ENCODE assay signal across 8 mouse cellular contexts in the genomic region with DNA sequence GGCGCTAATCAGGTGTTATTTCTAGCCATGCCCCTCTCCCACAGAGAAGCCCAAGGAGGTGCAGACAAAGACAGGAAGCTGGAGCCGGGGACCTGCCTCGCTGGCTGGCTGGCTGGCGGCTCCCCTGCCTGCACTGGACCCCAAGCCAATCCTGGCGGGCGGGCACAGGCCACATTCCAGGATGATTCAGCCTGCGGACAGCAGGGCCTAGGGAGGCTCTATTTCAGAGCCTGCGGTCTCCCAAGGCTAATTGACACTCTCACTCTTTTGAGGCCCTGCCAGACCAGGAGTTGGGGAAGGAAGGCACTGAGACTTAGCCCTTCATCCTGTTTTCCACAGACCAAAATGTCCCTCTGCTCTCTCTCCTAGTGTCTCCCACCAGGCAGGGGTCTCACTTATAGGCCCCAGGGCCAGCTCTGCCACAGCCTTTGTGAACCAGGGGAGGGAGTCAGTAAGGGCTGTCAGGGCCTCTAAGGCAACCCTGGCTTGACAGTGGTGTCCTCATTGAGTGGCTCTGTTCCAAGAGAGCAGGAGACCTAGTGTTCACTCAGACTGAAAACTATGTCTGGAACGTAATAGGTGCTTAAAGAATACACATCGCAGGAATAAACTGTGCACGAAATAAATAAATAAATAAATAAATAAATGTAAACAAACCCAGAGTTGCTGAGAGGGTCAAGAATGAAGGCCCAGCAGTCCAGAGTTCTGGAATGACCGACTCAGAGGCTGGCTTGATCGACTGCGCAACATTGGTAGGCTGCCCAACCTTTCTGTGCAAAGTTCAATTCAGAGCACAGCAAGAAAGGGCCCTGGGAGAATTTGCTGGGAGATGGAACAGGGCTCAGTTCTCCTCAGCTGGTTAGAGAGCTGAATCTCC. TPM values are rescaled to one million over a fixed set of nuclear protein-coding genes. Genes with fewer than 3 reads are reported as not detected.
DNase-seq lines count a peak whose midpoint lies in the region; ATAC-seq lines count a peak whose summit lies in the region.

No protein-coding gene starts in this region.

- no peak overlapping the region for H3K9ac ChIP-seq in hindbrain, embryonic 11.5 days (ENCODE audit: low read depth, low read length)
- no peak overlapping the region for H3K9ac ChIP-seq in hindbrain, embryonic 14.5 days
- no peak overlapping the region for H3K9ac ChIP-seq in forebrain, embryonic 14.5 days (ENCODE audit: low read length)

- H3K4me3 ChIP-seq in hindbrain, embryonic 11.5 days (ENCODE audit: low read depth, low read length), result no peak overlapping the region
- H3K4me3 ChIP-seq in hindbrain, embryonic 14.5 days (replicated peaks; ENCODE audit: low read length), result no peak overlapping the region
- H3K4me3 ChIP-seq in forebrain, embryonic 14.5 days (ENCODE audit: low read depth, low read length), result no peak overlapping the region

- no peaks in the 10 kb centered on the region for H3K27me3 ChIP-seq in hindbrain, embryonic 11.5 days (ENCODE audit: control insufficient read depth, insufficient read depth, low read length)
- no peaks in the 10 kb centered on the region for H3K27me3 ChIP-seq in hindbrain, embryonic 14.5 days (ENCODE audit: control insufficient read depth, insufficient read depth, low read length)
- H3K27me3 ChIP-seq in forebrain, embryonic 14.5 days (replicated peaks; ENCODE audit: control insufficient read depth, insufficient read depth, low read length), result no peaks in the 10 kb centered on the region

- H3K27ac ChIP-seq in hindbrain, embryonic 11.5 days (ENCODE audit: low read depth, low read length), result no peak overlapping the region
- no peak overlapping the region for H3K27ac ChIP-seq in hindbrain, embryonic 14.5 days
- H3K27ac ChIP-seq in forebrain, embryonic 14.5 days (ENCODE audit: low read depth, low read length), result no peak overlapping the region; the same call in 1 of the 2 replicates

- H3K36me3 ChIP-seq in hindbrain, embryonic 11.5 days (ENCODE audit: control insufficient read depth, insufficient read depth, low read length), result no peaks in the 10 kb centered on the region
- no peaks in the 10 kb centered on the region for H3K36me3 ChIP-seq in hindbrain, embryonic 14.5 days (replicated peaks; ENCODE audit: control insufficient read depth, insufficient read depth)
- no peaks in the 10 kb centered on the region for H3K36me3 ChIP-seq in forebrain, embryonic 14.5 days (ENCODE audit: control insufficient read depth, insufficient read depth, low read length)

- no peaks in the 10 kb centered on the region for H3K4me1 ChIP-seq in hindbrain, embryonic 11.5 days (replicated peaks; ENCODE audit: control insufficient read depth, insufficient read depth, low read length)
- H3K4me1 ChIP-seq in hindbrain, embryonic 14.5 days (replicated peaks; ENCODE audit: control insufficient read depth, insufficient read depth, low read length), result no peaks in the 10 kb centered on the region
- H3K4me1 ChIP-seq in forebrain, embryonic 14.5 days (ENCODE audit: control insufficient read depth, insufficient read depth, low read length), result no peaks in the 10 kb centered on the region

- intact Hi-C loops in gastrocnemius, postnatal 14 days (cut with DNase I; ENCODE audit: low total_unique reads), result no loop called here

- peak; percentile 18 for DNase-seq in hindbrain, embryonic 11.5 days (ENCODE audit: low spot score)
- no peak for DNase-seq in hindbrain, embryonic 14.5 days (ENCODE audit: low spot score)
- peak; percentile 86 for DNase-seq in adrenal gland, postnatal 10 days
- peak; percentile 81 for DNase-seq in gastrocnemius, postnatal 14 days
- DNase-seq in kidney, postnatal 14 days, result peak; percentile 64
- DNase-seq in spleen, postnatal 4 days (ENCODE audit: low spot score in 2 of 2), result no peak
- DNase-seq in left cerebral cortex, adult 9 months (ENCODE audit: low spot score in 2 of 2), result no peak
- no peak for DNase-seq in forebrain, embryonic 14.5 days (ENCODE audit: low spot score)

- no peaks in the 10 kb centered on the region for H3K9me3 ChIP-seq in hindbrain, embryonic 11.5 days (ENCODE audit: control insufficient read depth, low read length)
- no peaks in the 10 kb centered on the region for H3K9me3 ChIP-seq in hindbrain, embryonic 14.5 days (ENCODE audit: control insufficient read depth, low read length)
- no peaks in the 10 kb centered on the region for H3K9me3 ChIP-seq in forebrain, embryonic 14.5 days (replicated peaks; ENCODE audit: control insufficient read depth, low read length)

- WGBS in hindbrain, embryonic 11.5 days, result 52% methylated on average over 14 of the region's 14 CpGs
- WGBS in hindbrain, embryonic 14.5 days, result 57% methylated on average over 14 of the region's 14 CpGs
- 56% methylated on average over 14 of the region's 14 CpGs for WGBS in forebrain, embryonic 14.5 days

- H3K4me2 ChIP-seq in hindbrain, embryonic 11.5 days (replicated peaks; ENCODE audit: low read depth, low read length), result no peak overlapping the region
- no peak overlapping the region for H3K4me2 ChIP-seq in hindbrain, embryonic 14.5 days (replicated peaks)
- H3K4me2 ChIP-seq in forebrain, embryonic 14.5 days (ENCODE audit: low read length), result no peak overlapping the region

- ATAC-seq in hindbrain, embryonic 11.5 days (ENCODE audit: low FRiP score), result no peak
- ATAC-seq in hindbrain, embryonic 14.5 days (ENCODE audit: low FRiP score), result no peak
- no peak for ATAC-seq in forebrain, embryonic 14.5 days

RNA-seq across cellular contexts. Expression of a gene that starts 8.0 kb away (rescaled TPM):
- 7.4 and 10.5 TPM in 2 replicates for polyA plus RNA-seq in hindbrain, embryonic 11.5 days (2014; fragmentation: Nextera tagmentation; extraction: Ambion mirVana)
- 3.8 and 4.9 TPM in 2 replicates for polyA plus RNA-seq in hindbrain, embryonic 14.5 days (2014; fragmentation: Nextera tagmentation; extraction: Ambion mirVana)
- total RNA-seq in adrenal gland, postnatal 10 days (2021), result 10 to 100 TPM; 18.7 to 23.3 TPM
- total RNA-seq in gastrocnemius, postnatal 14 days (2021), result 10 to 100 TPM in 1 of 2 experiments, 1 to 10 TPM in 1; 8.0 to 11.1 TPM
- polyA plus RNA-seq in forebrain, embryonic 14.5 days (2014; fragmentation: Nextera tagmentation; extraction: Ambion mirVana), result 3.7 and 3.9 TPM in 2 replicates

RNA-seq across cellular contexts. Expression of a gene that starts 42.4 kb away (rescaled TPM):
- 0.66 and 0.69 TPM in 2 replicates for polyA plus RNA-seq in hindbrain, embryonic 11.5 days (2014; fragmentation: Nextera tagmentation; extraction: Ambion mirVana)
- polyA plus RNA-seq in hindbrain, embryonic 14.5 days (2014; fragmentation: Nextera tagmentation; extraction: Ambion mirVana), result 3.5 and 3.9 TPM in 2 replicates
- total RNA-seq in adrenal gland, postnatal 10 days (2021), result 10 to 100 TPM; 20.8 to 27.7 TPM
- total RNA-seq in gastrocnemius, postnatal 14 days (2021), result 10 to 100 TPM; 21.2 to 23.8 TPM
- 1.6 and 2.1 TPM in 2 replicates for polyA plus RNA-seq in forebrain, embryonic 14.5 days (2014; fragmentation: Nextera tagmentation; extraction: Ambion mirVana)

Comparison
In these comparisons a context has a peak if more than half of its experiments do, and no peak if none do; other contexts are left out.
1. DNase-seq: peak in hindbrain, embryonic 11.5 days (single experiment), adrenal gland, postnatal 10 days (single experiment), gastrocnemius, postnatal 14 days (single experiment) and kidney, postnatal 14 days (single experiment); none in hindbrain, embryonic 14.5 days (single experiment), spleen, postnatal 4 days (0 of 2), left cerebral cortex, adult 9 months (0 of 2) and forebrain, embryonic 14.5 days (single experiment).